Mouse (Mus musculus) retina, embryonic 14.5 days (tissue): ENCODE results near the gene Mfsd6.
"Not testable (repeated sequence)": the region's sequence is repeated elsewhere in the genome, so short reads cannot be mapped to it uniquely, and the experiment has no call there.

ENCODE experiments used
- DNase-seq: peaks from one replicate; pipeline ENCODE4 v3.0.0-alpha.2; 2015; ENCODE audit warnings: low spot score

The Mfsd6 gene

DNA sequence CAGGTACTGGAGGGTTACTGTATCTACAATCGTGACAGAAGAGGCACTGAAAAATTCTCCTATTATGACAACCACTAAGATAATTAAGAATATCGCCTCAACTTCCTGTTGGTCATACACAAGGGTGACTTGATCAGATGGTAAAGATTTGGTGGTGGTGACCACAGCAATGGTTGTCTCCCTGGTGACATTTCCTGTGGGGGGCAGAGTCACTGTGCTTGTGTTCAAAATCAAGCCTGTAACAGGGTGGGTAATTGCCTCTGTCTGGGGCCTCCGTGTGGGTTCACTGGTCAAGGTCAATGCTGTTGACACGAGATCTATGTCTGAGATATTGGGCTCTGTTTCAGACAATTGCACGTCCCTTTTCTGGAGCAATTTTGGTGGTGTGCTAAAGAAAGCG is 18.5 kb downstream of the Mfsd6 start:
- DNase-seq, result no peak

DNA sequence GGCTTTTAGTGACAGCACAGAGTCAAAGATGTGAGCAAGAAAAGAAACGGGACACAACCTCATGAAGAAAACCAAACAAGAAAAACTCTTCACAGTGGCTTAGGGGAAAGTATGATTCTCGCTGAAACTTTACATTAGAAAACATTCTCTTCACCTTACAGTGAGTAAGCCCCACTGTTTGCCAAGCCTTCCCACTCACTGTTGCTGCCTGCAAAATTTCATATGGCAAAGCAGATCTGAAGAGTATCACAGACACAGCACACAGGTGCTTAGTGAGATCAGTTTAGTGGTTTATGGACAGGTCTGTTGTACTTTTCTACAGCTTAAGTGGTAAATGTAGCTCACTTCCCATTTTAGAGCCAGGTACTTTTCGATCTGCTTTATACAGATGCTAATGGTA is 20.2 kb downstream of the Mfsd6 start:
- DNase-seq, result no peak

- no peak for DNase-seq
Observed at GRCm38 (mm10) chr1:52702738-52703491, 24.3 kb downstream of the Mfsd6 start.

- no peak for DNase-seq
Observed at GRCm38 (mm10) chr1:52701941-52702340, 25.3 kb downstream of the Mfsd6 start.

DNA sequence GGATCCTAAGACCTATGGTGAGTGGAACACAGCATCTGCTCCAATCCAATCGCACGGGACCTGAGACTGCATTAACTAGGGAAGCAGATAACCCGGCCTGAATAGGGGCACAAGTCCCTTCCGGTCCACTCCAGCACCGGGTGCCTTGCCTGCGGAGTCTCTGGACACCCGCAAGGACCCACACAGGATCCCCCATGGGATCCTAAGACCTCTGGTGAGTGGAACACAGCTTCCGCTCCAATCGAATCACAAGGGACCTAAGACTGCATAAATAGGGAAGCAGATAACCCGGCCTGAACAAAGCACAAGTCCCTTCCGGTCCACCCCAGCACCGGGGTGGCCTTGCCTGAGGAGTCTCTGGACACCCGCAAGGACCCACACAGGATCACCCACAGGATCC is 32.8 kb downstream of the Mfsd6 start:
- DNase-seq, result not testable (repeated sequence)

GRCm38 (mm10) chr1:52687636-52688035 is 39.6 kb downstream of the Mfsd6 start:
- no peak for DNase-seq

- DNase-seq, result no peak
Observed at GRCm38 (mm10) chr1:52683550-52683949, 43.7 kb downstream of the Mfsd6 start.

- DNase-seq, result no peak
Observed at GRCm38 (mm10) chr1:52676621-52677020, 50.6 kb downstream of the Mfsd6 start.

DNA sequence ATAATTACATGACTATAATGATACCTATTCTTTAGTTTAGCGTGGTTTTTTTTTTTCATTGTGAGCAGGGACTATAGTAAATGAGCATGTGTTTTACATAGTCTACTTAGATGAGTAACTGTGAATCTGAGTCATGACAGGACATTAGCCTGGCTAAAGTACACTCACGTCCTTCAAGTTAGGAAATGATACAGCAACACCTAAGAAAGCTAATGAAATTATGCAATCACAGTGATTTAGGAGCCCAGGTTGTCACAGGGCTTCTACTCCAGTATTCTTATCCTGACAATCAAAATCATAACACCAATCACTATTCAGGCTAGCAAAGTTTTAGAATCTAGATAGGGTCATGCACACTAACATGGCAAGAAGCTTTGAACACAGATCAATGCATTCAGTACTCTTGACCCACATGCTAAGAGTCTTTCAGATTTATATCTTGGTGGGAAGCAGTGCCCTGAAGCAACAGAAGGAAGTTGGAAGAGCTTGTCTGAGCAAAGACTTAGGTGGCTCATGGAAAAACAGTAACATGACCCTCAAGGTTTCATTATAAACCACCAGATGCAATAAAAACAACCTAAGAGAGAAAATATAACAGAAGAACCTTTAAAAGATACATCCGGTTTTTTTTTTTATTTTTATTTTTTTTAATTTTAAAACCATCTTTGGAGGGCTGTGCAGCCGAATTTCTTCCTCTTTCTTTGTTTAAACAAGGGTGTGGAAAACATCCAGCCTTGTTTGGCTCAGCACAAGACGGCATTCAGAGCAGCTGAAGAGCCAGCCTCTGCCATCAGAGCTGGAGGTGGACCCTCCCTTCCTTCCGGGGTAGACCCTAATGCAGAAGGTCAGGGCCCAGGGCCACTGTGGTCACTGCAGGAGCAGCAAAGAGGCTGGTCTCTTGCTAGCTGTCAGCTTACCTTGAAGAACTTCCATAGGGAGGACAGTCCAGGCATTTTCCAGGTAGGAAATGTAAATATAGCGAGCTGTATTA is 51.4 kb downstream of the Mfsd6 start:
- no peak for DNase-seq

DNA sequence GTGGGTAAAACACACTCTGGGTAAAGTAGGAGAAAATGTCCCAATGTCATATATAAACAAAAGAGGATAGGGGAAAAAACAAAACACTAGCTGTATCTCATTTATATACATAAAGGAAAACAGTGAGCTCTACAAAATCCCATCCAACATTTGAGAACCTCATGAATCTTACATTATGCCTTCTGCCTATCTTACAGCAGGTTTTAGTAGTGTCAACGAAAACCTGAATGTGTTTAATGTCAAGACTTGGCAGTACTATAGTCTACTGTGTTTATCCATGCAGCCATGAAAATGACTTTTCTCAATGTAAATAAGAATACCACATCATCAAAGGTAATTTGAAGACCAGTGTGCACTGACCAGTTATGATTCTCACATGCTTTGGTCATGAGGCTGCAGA is 57.3 kb downstream of the Mfsd6 start:
- no peak for DNase-seq

GRCm38 (mm10) chr1:52668743-52669323 is 58.4 kb downstream of the Mfsd6 start:
- no peak for DNase-seq

- no peak for DNase-seq
Observed at GRCm38 (mm10) chr1:52663228-52663627, 64.0 kb downstream of the Mfsd6 start.

- no peak for DNase-seq
Observed at GRCm38 (mm10) chr1:52660765-52661164, 66.5 kb downstream of the Mfsd6 start.

- DNase-seq, result no peak
Observed at GRCm38 (mm10) chr1:52660278-52660677, 67.0 kb downstream of the Mfsd6 start.

DNA sequence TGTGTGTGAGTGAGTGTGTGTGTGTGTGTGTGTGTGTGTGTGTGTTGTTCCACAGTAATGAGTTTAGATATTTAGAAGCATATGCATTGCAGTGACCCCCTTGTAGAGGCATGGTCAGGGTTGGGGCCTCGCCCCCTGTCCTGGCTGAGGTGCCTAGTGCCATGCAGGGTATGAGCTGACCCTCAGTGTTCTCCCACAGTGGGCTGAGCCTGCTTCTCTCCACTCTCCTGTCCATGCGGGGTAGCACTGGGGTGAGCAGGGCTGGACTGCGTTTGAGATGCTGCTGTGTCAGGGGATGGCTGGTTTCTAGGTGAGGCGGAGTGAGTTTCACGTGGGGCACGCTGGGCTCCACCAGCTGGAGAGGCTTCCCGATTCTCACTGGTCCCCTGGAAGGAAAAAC is 69.1 kb downstream of the Mfsd6 start:
- no peak for DNase-seq

DNA sequence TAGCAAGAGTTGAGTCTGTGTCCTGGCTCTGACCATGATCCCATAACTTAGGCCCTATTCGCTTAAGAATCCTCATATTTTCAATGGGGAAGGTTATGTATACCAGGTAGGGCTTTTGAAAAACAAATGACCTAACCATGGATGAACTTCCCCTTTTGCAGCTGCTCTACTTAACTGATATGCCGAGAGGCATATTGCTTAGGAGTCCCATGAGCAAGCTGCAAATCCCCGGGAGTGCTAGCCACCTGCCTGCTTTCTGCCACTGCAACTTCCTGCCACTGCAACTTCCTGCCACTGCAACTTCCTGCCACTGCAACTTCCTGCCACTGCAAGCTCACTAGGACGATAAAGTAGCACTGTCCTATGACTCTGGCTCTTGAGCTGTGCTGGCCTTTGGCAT is 72.1 kb downstream of the Mfsd6 start:
- no peak for DNase-seq

DNA sequence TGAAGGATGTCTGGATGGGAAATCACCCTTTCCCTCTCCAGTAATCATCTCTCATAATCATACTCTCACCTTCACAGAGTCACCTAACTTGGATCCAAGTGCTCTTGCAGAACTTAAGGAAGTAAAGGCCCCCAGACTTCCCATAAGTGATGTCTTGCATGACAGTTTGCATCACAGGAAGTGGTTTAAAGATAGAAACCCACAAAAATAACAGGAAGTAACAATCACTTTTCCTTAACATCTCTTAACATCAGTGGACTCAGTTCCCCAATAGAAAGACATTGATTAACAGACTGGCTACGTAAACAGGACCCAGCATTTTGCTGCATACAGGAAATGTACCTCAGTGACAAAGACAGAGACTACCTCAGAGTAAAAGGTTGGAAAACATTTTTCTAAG is 73.9 kb downstream of the Mfsd6 start:
- no peak for DNase-seq

DNA sequence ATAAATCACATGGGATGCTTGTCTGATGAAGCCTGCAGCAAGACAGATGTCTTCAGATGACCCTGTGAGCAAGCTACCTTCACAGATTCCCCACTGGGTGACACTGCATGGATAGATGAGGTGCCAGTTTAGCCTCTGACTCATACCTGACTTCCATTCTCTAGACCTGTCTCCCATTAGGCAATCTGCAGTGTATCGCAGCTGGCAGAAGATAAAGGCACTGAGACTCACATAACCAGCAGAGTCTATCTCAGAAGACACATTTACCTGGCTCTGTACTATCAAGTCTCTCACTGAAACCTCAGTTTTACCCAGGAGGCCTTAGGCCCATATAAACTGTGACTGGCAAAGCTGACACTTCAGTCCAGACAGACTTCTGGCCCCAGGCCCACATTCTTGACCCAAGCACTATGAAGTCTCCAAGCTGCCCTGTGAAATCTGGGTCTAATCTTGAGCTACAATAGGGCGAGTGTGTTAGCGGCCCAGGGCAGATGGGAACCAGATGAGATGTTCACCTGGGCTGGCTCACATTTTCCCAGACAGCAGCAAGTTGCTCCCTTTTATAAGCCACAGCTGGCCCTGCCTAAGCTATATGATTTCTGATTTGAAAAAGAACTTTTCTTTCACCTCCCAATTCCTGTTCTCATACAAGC is 74.5 kb downstream of the Mfsd6 start:
- DNase-seq, result no peak

DNA sequence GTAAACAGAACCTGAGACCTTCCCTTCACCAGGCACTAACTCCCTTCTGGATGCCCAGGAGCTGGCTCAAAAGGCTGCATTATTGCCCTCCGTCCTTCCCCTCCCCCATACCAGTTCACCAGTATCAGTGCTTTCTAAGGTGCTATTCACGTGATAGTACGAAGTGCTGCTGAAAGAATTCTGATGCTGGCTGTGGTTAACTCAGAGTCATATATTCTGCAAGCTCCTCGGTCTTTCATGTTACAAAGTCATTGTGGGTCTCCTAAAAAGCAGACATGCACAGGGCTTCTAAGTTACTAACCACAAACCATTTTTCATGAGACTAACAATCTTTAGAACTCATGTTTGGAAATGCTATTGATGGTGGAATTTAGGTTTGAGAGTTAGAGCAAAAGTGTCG is 77.2 kb downstream of the Mfsd6 start:
- no peak for DNase-seq

DNA sequence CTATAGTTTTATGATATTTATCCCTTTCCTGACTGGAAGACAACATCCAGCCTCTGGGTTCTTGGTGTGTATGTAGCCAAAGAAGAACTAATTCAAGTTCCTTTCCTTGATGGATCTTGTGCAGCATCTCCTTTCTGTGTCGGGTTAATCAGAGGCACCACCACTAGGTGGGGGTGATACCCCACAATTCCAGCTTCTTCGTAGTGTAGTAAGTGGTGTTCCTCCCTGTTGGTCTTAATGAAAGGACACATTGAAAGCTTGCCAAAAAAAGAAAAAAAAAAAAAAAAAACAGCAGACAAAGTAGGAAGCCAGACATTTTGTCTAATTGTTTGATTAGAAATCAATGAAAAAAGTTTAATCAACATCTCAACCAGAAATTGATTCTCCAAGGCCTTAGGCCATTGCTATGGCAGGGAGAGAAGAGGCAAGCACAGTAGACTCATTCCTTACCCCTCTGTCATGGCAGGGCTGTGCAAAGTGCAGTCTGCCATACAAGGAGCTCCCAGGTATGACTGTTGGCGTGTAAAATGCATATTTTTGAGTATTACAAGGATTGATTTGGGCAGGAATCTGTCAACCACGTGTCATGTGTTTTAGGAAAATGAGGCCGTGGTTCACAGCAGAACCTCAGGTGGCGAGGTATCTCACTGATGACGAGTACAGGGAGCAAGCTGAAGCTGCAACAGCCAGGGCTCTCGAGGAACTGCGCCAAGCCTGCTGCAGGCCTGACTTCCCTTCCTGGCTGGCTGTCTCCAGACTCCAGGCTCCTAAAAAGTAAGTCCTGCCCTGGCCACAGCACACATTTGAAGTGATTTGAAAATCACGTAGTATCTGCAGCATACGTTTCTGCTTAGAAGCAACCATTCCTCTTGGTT is 78.9 kb downstream of the Mfsd6 start:
- peak; percentile 77 for DNase-seq

- no peak for DNase-seq
Observed at GRCm38 (mm10) chr1:52640736-52641135, 86.5 kb downstream of the Mfsd6 start.
